Mouse (Mus musculus): ENCODE data around the gene Ankle2. TPM values are rescaled to one million over a fixed set of nuclear protein-coding genes. Genes with fewer than 3 reads are reported as not detected.
A peak's percentile ranks its signal among the peaks of the same experiment; 100 is the strongest.

Gene Ankle2
- polyA plus RNA-seq, 1 experiment from 2014 or later = 36.9 TPM

DNA sequence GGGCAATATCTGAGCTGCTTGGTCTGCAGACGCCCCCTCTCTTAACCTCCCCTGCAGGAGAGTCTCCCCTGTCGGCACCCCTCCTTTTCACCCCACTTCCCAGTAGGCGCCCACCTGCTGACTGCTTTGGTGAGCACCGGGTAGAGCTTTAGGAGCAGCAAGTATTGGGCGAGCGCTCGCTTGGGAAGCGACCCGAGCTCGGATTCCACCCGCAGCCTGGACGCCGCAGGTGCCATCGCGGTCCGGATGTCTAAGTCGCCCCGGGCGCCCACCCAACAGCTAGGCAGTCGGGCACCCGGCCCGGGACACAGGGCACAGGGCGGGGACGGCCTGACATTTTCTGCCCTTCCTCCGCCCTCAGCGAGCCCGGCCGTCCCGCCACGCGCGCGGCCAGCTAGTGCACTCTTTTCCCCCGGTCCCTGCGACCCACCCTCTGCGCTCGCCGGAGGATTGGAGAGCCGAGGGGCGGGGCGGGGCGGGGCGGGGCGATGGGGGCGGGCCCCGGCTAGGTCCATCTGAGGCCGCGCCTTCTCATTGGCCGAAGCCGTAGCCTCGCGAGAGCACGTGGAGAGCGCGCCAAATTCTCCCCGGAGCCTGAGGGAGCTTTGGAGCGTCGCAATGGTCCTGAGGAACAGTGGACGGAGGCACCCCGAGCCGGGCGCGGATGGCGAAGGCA lies 55.1 kb downstream of the Ankle2 start, which contains the start of the genes Pxmp2 and Pole:
Gene Pxmp2, minus strand, starts transcription at position 417 of the 676 bp plus-strand sequence.
Gene Pole, plus strand, starts transcription at position 537 of the 676 bp plus-strand sequence.
- Histone ChIP-seq H3K4me2 (replicated peaks) (peak within 1 kb of the TSS; percentile 83), H3K4me1 (peaks cover 18% of the 10 kb centered on the region), H3K27ac (replicated peaks) (0 out of 2 replicates have a peak within 1 kb of the TSS, but pooled peaks have one; percentile 46), H3K9me3 (no peaks in the 10 kb centered on the region), H3K36me3 (peaks cover 3% of the 10 kb centered on the region), H3K9ac (replicated peaks) (peak within 1 kb of the TSS; percentile 80), H3K4me3 (peak within 1 kb of the TSS; percentile 76), H3K27me3 (peaks cover 15% of the 10 kb centered on the region)
- WGBS = under 1% methylated on average over 64 of the region's 64 CpGs
- peak; percentile 99 for ATAC-seq (ENCODE audit: low FRiP score, low read depth)

DNA sequence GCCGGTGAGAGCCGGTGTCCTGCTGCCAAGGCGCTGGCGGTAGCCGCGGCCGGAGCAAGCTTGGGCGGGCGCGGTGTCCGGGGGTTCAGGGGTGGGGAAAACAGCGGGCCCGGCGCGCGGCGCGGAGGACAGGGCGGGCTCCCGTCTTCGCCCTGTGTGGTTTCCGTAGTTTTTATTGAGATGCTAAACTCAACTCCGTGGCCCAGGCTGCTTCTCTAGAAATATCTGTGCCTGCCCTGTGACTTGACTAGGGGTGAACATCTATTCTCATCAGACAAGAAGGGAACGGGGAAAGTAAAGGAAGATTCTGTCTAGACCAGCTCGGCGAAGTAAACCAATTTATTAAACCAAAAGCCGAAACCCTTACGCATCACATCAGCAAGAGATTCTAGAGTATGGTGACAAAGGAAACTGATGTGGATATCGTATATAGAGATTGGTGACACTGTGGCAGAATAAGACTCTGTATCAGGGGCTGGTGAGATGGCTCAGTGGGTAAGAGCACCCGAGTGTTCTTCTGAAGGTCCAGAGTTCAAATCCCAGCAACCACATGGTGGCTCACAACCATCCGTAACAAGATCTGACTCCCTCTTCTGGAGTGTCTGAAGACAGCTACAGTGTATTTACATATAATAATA lies 55.8 kb downstream of the Ankle2 start:
- 0 out of 2 replicates have a peak overlapping the region, but pooled peaks have one; percentile 46 for H3K27ac ChIP-seq (replicated peaks)
- WGBS = 4% methylated on average over 31 of the region's 31 CpGs
- ATAC-seq (ENCODE audit: low FRiP score, low read depth) = peak; percentile 80

DNA sequence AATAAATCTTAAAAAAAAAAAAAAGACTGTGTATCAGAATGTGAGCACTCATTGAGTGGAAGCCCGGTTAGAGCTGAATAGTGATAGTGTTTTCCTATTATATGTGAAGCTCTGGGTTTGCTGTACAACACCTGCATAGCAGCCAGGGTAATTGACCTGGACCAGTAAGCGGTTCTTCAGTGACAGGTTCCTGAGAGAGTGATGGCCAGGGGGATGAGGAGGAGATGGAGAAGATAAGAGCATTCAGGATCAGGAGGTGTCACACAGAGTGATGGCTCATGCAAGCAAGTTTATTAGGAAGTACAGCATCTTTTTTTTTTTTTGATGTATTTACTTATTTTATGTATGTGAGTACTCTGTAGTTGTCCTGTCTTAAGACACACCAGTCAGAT lies 56.3 kb downstream of the Ankle2 start:
- Histone ChIP-seq H3K27me3 (peaks cover 15% of the 10 kb centered on the region), H3K27ac (replicated peaks) (no peak overlapping the region), H3K36me3 (peaks cover 14% of the 10 kb centered on the region), H3K9me3 (no peaks in the 10 kb centered on the region), H3K9ac (replicated peaks) (no peak overlapping the region; the same call in 1 of the 2 replicates), H3K4me3 (peak overlapping the region; percentile 76), H3K4me2 (replicated peaks) (peak overlapping the region; percentile 83), H3K4me1 (peaks cover 18% of the 10 kb centered on the region)
- no peak for ATAC-seq (ENCODE audit: low FRiP score, low read depth)
- 90% methylated on average over 2 of the region's 2 CpGs for WGBS

More for the DNA sequence above, 55.8 kb downstream of the Ankle2 start:
- Histone ChIP-seq H3K27me3 (peaks cover 15% of the 10 kb centered on the region), H3K9ac (replicated peaks) (peak overlapping the region; percentile 80), H3K9me3 (no peaks in the 10 kb centered on the region), H3K4me3 (peak overlapping the region; percentile 76), H3K4me2 (replicated peaks) (peak overlapping the region; percentile 83), H3K4me1 (peaks cover 18% of the 10 kb centered on the region), H3K36me3 (peaks cover 9% of the 10 kb centered on the region)

DNA sequence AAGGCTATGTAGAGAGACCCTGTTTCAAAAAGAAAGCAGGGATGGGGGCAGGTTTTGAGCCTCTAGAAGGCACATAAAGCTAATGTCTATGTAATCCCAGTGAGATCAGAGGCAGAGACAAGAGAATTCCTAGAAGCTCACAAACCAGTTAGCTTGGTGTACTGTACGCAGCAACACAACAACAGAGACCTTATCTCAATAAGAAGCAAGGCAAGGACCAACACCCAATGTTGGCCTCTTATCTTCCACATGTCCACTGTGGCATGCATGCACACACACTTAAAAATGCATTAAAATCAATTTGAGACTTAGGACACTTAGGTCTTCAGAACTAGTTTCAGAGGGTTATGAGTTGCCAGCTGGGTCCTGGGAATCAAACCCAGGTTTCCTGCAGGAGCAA lies 60.8 kb downstream of the Ankle2 start:
- no peaks in the 10 kb centered on the region for H3K9me3 ChIP-seq
- ATAC-seq (ENCODE audit: low FRiP score, low read depth) = no peak
- 91% methylated on average over 1 of the region's 1 CpGs for whole genome bisulfite sequencing
- H3K36me3 ChIP-seq = peaks cover 53% of the 10 kb centered on the region
- H3K4me1 ChIP-seq = peaks cover 10% of the 10 kb centered on the region; the same call in 1 of the 2 replicates
- no peak overlapping the region for H3K27ac ChIP-seq (replicated peaks)
- H3K4me3 ChIP-seq = no peak overlapping the region
- H3K4me2 ChIP-seq (replicated peaks) = no peak overlapping the region
- H3K9ac ChIP-seq (replicated peaks) = no peak overlapping the region
- H3K27me3 ChIP-seq = no peaks in the 10 kb centered on the region

DNA sequence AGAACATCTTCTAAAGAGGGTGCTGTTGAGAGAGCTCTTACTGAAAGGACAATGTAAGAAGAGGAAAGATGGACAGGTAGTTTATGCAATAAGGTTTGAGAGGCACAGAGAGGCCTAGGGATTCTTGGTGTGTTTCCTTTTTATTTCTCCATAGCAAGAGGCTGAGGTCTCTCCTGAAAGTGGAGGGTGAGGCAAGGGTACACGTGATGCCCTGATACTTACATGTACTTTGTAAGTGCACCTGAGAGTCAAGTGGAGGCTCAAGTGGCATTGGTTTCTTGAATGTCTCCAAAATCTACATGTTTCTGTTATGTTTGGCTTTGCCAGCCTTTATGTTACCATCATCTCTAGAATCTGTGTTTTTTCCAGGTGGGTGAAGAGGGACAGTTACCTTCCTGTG lies 65.8 kb downstream of the Ankle2 start:
- Histone ChIP-seq H3K4me3 (no peak overlapping the region), H3K4me2 (replicated peaks) (no peak overlapping the region), H3K4me1 (no peaks in the 10 kb centered on the region), H3K27ac (replicated peaks) (no peak overlapping the region), H3K9me3 (no peaks in the 10 kb centered on the region), H3K27me3 (no peaks in the 10 kb centered on the region), H3K36me3 (peaks cover 78% of the 10 kb centered on the region), H3K9ac (replicated peaks) (no peak overlapping the region)
- no peak for ATAC-seq (ENCODE audit: low FRiP score, low read depth)
- 93% methylated on average over 1 of the region's 1 CpGs for WGBS

DNA sequence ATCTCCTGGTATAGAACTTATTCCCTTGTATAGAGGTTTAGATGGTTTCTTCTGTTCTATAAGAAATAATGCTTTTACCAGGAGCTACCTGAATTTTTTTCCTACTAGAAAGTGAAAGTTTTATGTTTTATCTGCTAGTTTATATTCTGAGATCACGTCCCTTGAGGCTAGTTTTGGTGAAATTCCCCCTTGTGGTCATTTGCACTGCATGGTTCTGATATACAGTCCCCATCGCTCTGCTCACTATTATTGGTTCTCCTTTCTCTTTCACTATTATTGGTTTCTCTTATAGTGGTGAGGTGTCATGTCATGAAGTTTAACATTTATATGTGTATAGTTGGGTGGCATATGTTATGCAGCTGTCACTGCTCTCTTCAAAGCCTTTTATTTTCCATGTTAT lies 69.8 kb downstream of the Ankle2 start:
- Histone ChIP-seq H3K9ac (replicated peaks) (no peak overlapping the region), H3K27me3 (no peaks in the 10 kb centered on the region), H3K4me1 (no peaks in the 10 kb centered on the region), H3K4me3 (no peak overlapping the region), H3K36me3 (peaks cover 76% of the 10 kb centered on the region), H3K27ac (replicated peaks) (no peak overlapping the region), H3K4me2 (replicated peaks) (no peak overlapping the region), H3K9me3 (no peaks in the 10 kb centered on the region)
- no peak for ATAC-seq (ENCODE audit: low FRiP score, low read depth)
- 89% methylated on average over 2 of the region's 2 CpGs for WGBS

Other genes with a start within 250 kb of the Ankle2 start
- 25.5 and 26.2 TPM in 2 replicates for gene Zfp932, start 234.5 kb upstream of the Ankle2 start, polyA plus RNA-seq (2016; fragmentation: Nextera tagmentation; extraction: Ambion mirVana)
- 5.2 and 8.9 TPM in 2 replicates for gene Gm17655, start 158.5 kb upstream of the Ankle2 start, polyA plus RNA-seq (2016; fragmentation: Nextera tagmentation; extraction: Ambion mirVana)
- gene Gm35315, start 136.6 kb upstream of the Ankle2 start, polyA plus RNA-seq (2016; fragmentation: Nextera tagmentation; extraction: Ambion mirVana) = 1.4 TPM in 2 replicates
- gene Plcxd1, start 131.0 kb upstream of the Ankle2 start, polyA plus RNA-seq (2016; fragmentation: Nextera tagmentation; extraction: Ambion mirVana) = 1.1 and 1.3 TPM in 2 replicates
- 39.3 and 43.8 TPM in 2 replicates for gene Gtpbp6, start 122.8 kb upstream of the Ankle2 start, polyA plus RNA-seq (2016; fragmentation: Nextera tagmentation; extraction: Ambion mirVana)
- gene Zfp605, start 120.9 kb upstream of the Ankle2 start, polyA plus RNA-seq (2016; fragmentation: Nextera tagmentation; extraction: Ambion mirVana) = 10.9 and 12.0 TPM in 2 replicates
- 89.7 and 97.4 TPM in 2 replicates for gene Chfr, start 95.2 kb upstream of the Ankle2 start, polyA plus RNA-seq (2016; fragmentation: Nextera tagmentation; extraction: Ambion mirVana)
- 25.3 and 27.8 TPM in 2 replicates for gene Golga3, start 54.3 kb upstream of the Ankle2 start, polyA plus RNA-seq (2016; fragmentation: Nextera tagmentation; extraction: Ambion mirVana)
- gene Pgam5, start 38.9 kb downstream of the Ankle2 start, polyA plus RNA-seq (2016; fragmentation: Nextera tagmentation; extraction: Ambion mirVana) = 89.0 and 89.4 TPM in 2 replicates
- 10.0 and 11.1 TPM in 2 replicates for gene Pxmp2, start 55.2 kb downstream of the Ankle2 start, polyA plus RNA-seq (2016; fragmentation: Nextera tagmentation; extraction: Ambion mirVana)
- gene Pole, start 55.3 kb downstream of the Ankle2 start, polyA plus RNA-seq (2016; fragmentation: Nextera tagmentation; extraction: Ambion mirVana) = 29.6 and 31.9 TPM in 2 replicates
- 1.2 and 1.7 TPM in 2 replicates for gene P2rx2, start 112.2 kb downstream of the Ankle2 start, polyA plus RNA-seq (2016; fragmentation: Nextera tagmentation; extraction: Ambion mirVana)
- not detected in 2 replicates for gene Lrcol1, start 113.7 kb downstream of the Ankle2 start, polyA plus RNA-seq (2016; fragmentation: Nextera tagmentation; extraction: Ambion mirVana)
- 23.8 and 24.0 TPM in 2 replicates for gene Fbrsl1, start 217.5 kb downstream of the Ankle2 start, polyA plus RNA-seq (2016; fragmentation: Nextera tagmentation; extraction: Ambion mirVana)

Data from midbrain, embryonic 12.5 days (tissue).